Comparison of ENCODE assay signal across 19 mouse cellular contexts in genomic region chr7:83043746-83044145, GRCm38 (mm10).
"Had no signal": no experiment of that assay in that cellular context is flagged by ENCODE, and none has a peak within 500 bp of the region (broad histone marks: within the 10 kb centered on the region; RNA-seq: fewer than 3 reads in every experiment).

No protein-coding gene starts in this region.

- ATAC-seq: forebrain, embryonic 13.5 days; forebrain, embryonic 14.5 days; forebrain, embryonic 15.5 days; forebrain, embryonic 16.5 days; forebrain, postnatal 0 days had no signal

- DNase-seq: cerebellum, adult 2 months; cerebellum, adult 8-10 months; cerebellum, adult 9-10 months; cerebellum, adult 9-11 months; cerebellum, postnatal 36 days; embryo, embryonic 11 days; forebrain, postnatal 0 days; gastrocnemius, adult 2 months; gastrocnemius, postnatal 10 days; gastrocnemius, postnatal 14 days; gastrocnemius, postnatal 25 days; gastrocnemius, postnatal 36 days; heart, adult 11 months; heart, adult 18-20 months; heart, adult 2 months had no signal
